Mouse (Mus musculus) CH12.LX (cell line): ENCODE measurements at regions not wholly inside any gene's neighbourhood (a gene's known extent, or its start where the extent isn't known, plus 50 kb on each side); places are given as distances from the start of the nearest gene placed in this dataset.

Experiments
- DNase-seq: peaks from one replicate; pipeline ENCODE4 v3.0.0-alpha.2; 2013; ENCODE audit errors: extremely low read depth
- H3K27ac ChIP-seq: 2 replicates; pipeline ENCODE4 v1.5.1; 2012; ENCODE audit warnings: low read depth, mild to moderate bottlenecking, control low read depth, moderate library complexity; ENCODE audit not compliant: insufficient read depth
- H3K27me3 ChIP-seq: replicated peaks from 2 replicates; pipeline ENCODE3; 2012; ENCODE audit warnings: inconsistent platforms
- H3K36me3 ChIP-seq, 2 experiments: replicated peaks in 1 of 2; 2 replicates each; pipeline versions ENCODE3 to v1.6.1; 2012; ENCODE audit warnings: inconsistent platforms in 1 of 2, low read length in 1 of 2, mild to moderate bottlenecking in 1 of 2, mixed read lengths in 1 of 2, moderate library complexity in 1 of 2; ENCODE audit not compliant: control insufficient read depth in 1 of 2, insufficient read depth in 1 of 2
- H3K4me1 ChIP-seq, 2 experiments: 2 replicates each; pipeline ENCODE4 v1.6.1; 2012; ENCODE audit warnings: inconsistent platforms in 1 of 2, moderate library complexity in 1 of 2; ENCODE audit not compliant: insufficient read depth in 2 of 2, control insufficient read depth in 1 of 2
- H3K4me2 ChIP-seq: 2 replicates; pipeline ENCODE4 v1.6.1; 2012; ENCODE audit warnings: low read depth, mild to moderate bottlenecking, control low read depth; ENCODE audit not compliant: poor library complexity, insufficient read depth, severe bottlenecking
- H3K4me3 ChIP-seq, 3 experiments: fragments of 150-350 bp in 1 of 3; sonication (generic) in 1 of 3; replicated peaks in 1 of 3; 2 replicates each; pipeline versions ENCODE3 to v1.5.1; 2011 to 2012; ENCODE audit warnings: low read depth in 2 of 3, low read length in 2 of 3, mild to moderate bottlenecking in 2 of 3, moderate library complexity in 2 of 3, control low read depth in 1 of 3, improper control_type of control experiment in 1 of 3, inconsistent platforms in 1 of 3, mixed read lengths in 1 of 3; ENCODE audit not compliant: poor library complexity in 1 of 3
- H3K79me2 ChIP-seq: replicated peaks from 2 replicates; pipeline ENCODE4 v1.6.1; 2012; ENCODE audit warnings: mild to moderate bottlenecking, moderate library complexity; ENCODE audit not compliant: control insufficient read depth, poor library complexity, insufficient read depth, severe bottlenecking; ENCODE audit errors: extremely low read depth
- H3K9ac ChIP-seq: 2 replicates; pipeline ENCODE4 v1.6.1; 2012; ENCODE audit warnings: low read depth, mild to moderate bottlenecking, control low read depth, moderate library complexity; ENCODE audit not compliant: insufficient read depth
- H3K9me3 ChIP-seq: replicated peaks from 2 replicates; pipeline ENCODE3; 2012; ENCODE audit warnings: low read length, inconsistent platforms, mixed read lengths
- CHD2 ChIP-seq: IDR thresholded peaks from 2 replicates; pipeline ENCODE4 v1.6.1; 2011; ENCODE audit warnings: low read length, improper control_type of control experiment
- CTCF ChIP-seq, 2 experiments: IDR thresholded peaks in 1 of 2; conservative IDR thresholded peaks in 1 of 2; 2 replicates each; pipeline ENCODE4 v1.5.1; 2011 to 2012; ENCODE audit warnings: low read depth in 2 of 2, low read length in 2 of 2, improper control_type of control experiment in 1 of 2, inconsistent platforms in 1 of 2, mild to moderate bottlenecking in 1 of 2, moderate library complexity in 1 of 2
- E2F4 ChIP-seq: IDR thresholded peaks from 2 replicates; pipeline ENCODE4 v1.6.1; 2011; ENCODE audit warnings: low read depth, low read length, improper control_type of control experiment; ENCODE audit not compliant: insufficient replicate concordance
- ELF1 ChIP-seq: IDR thresholded peaks from 2 replicates; pipeline ENCODE4 v1.6.1; 2014; ENCODE audit warnings: low read depth, mild to moderate bottlenecking, inconsistent platforms, low read length, improper control_type of control experiment
- ETS1 ChIP-seq: conservative IDR thresholded peaks from 2 replicates; pipeline ENCODE4 v1.6.1; 2012; ENCODE audit warnings: low read depth, mild to moderate bottlenecking, inconsistent platforms, low read length, improper control_type of control experiment, moderate library complexity
- JUN ChIP-seq: IDR thresholded peaks from 2 replicates; pipeline ENCODE4 v1.6.1; 2011; ENCODE audit warnings: low read depth, mild to moderate bottlenecking, low read length, improper control_type of control experiment, moderate library complexity; ENCODE audit not compliant: insufficient read depth
- MAFK ChIP-seq: IDR thresholded peaks from 2 replicates; pipeline ENCODE4 v1.6.1; 2011; ENCODE audit warnings: low read length, improper control_type of control experiment; ENCODE audit not compliant: insufficient replicate concordance
- MAZ ChIP-seq: IDR thresholded peaks from 2 replicates; pipeline ENCODE4 v1.6.1; 2012; ENCODE audit warnings: low read depth, mild to moderate bottlenecking, inconsistent platforms, low read length, improper control_type of control experiment, moderate library complexity
- MEF2A ChIP-seq: IDR thresholded peaks from 2 replicates; pipeline ENCODE4 v1.6.1; 2014; ENCODE audit warnings: low read depth, mild to moderate bottlenecking, inconsistent platforms, low read length, improper control_type of control experiment, borderline replicate concordance
- NELFE ChIP-seq: IDR thresholded peaks from 2 replicates; pipeline ENCODE4 v1.6.1; 2011; ENCODE audit warnings: low read depth, low read length, improper control_type of control experiment
- PAX5 ChIP-seq: IDR thresholded peaks from 2 replicates; pipeline ENCODE4 v1.6.1; 2012; ENCODE audit warnings: low read length, inconsistent platforms, mixed read lengths
- POLR2A ChIP-seq: IDR thresholded peaks from 2 replicates; pipeline ENCODE4 v1.6.1; 2011; ENCODE audit warnings: low read depth, mild to moderate bottlenecking, improper control_type of control experiment, low read length
- POLR2AphosphoS2 ChIP-seq: IDR thresholded peaks from 2 replicates; pipeline ENCODE4 v1.6.1; 2011; ENCODE audit warnings: low read depth, low read length, improper control_type of control experiment
- RCOR1 ChIP-seq: conservative IDR thresholded peaks from 2 replicates; pipeline ENCODE4 v1.6.1; 2012; ENCODE audit warnings: low read depth, mild to moderate bottlenecking, inconsistent platforms, low read length, improper control_type of control experiment
- SIN3A ChIP-seq: IDR thresholded peaks from 2 replicates; pipeline ENCODE4 v1.6.1; 2012; ENCODE audit warnings: low read length, improper control_type of control experiment, inconsistent platforms
- TBP ChIP-seq: conservative IDR thresholded peaks from 2 replicates; pipeline ENCODE4 v1.6.1; 2011; ENCODE audit warnings: low read depth, low read length, improper control_type of control experiment
- TCF12 ChIP-seq: IDR thresholded peaks from 2 replicates; pipeline ENCODE4 v1.6.1; 2014; ENCODE audit warnings: low read depth, mild to moderate bottlenecking, inconsistent platforms, low read length, improper control_type of control experiment
- USF2 ChIP-seq: conservative IDR thresholded peaks from 2 replicates; pipeline ENCODE4 v1.6.1; 2011; ENCODE audit warnings: low read depth, low read length, improper control_type of control experiment
- ZKSCAN1 ChIP-seq: IDR thresholded peaks from 2 replicates; pipeline ENCODE4 v1.6.1; 2012; ENCODE audit warnings: low read depth, inconsistent platforms, low read length, improper control_type of control experiment, borderline replicate concordance
- ZMIZ1 ChIP-seq: IDR thresholded peaks from 2 replicates; pipeline ENCODE4 v1.6.1; 2012; ENCODE audit warnings: low read depth, mild to moderate bottlenecking, inconsistent platforms, low read length, improper control_type of control experiment
- ZNF384 ChIP-seq: IDR thresholded peaks from 2 replicates; pipeline ENCODE4 v1.6.1; 2012; ENCODE audit warnings: low read depth, low read length, improper control_type of control experiment, inconsistent platforms
- dilution Hi-C: fragments of 300-500 bp; cut with MboI; formaldehyde crosslinking; loops from 2 replicates; pipeline ENCODE4 v1.14.3; 2020; ENCODE audit warnings: low sequenced_read_pairs; ENCODE audit not compliant: extremely low pct_unique_long_range_greater_than_20kb, extremely low pct_ligation_motif_present
- in situ Hi-C: fragments of 300-500 bp; cut with MboI; formaldehyde crosslinking; loops from 3 replicates; pipeline ENCODE4 v1.14.3; 2019; ENCODE audit warnings: low sequenced_read_pairs, low pct_ligation_motif_present, low pct_unique_long_range_greater_than_20kb, mixed read lengths

- Histone ChIP-seq H3K4me2 (no peak overlapping the region), H3K27me3 (no peaks in the 10 kb centered on the region), H3K27ac (no peak overlapping the region), H3K36me3 (no peaks in the 10 kb centered on the region), H3K4me1 (peaks cover 0 to 8% of the 10 kb centered on the region in 2 experiments; a peak in 2 of 4 replicates), H3K9ac (no peak overlapping the region), H3K79me2 (no peaks in the 10 kb centered on the region), H3K9me3 (no peaks in the 10 kb centered on the region), H3K4me3 (no peak overlapping the region)
- in situ Hi-C loops (loop anchor here (5.0 kb wide), 1 partner anchor 33 kb away; no protein-coding TSS in a partner anchor), dilution Hi-C loops (no loop called here)
- TF ChIP-seq JUN (no peak), POLR2AphosphoS2 (no peak), CHD2 (no peak), TBP (no peak), ZNF384 (no peak), ETS1 (no peak), TCF12 (no peak), ZKSCAN1 (no peak), E2F4 (no peak), CTCF (conservative IDR thresholded peaks at IDR 0.05 in 1 of 2, IDR thresholded peaks at IDR 0.05 in 1 of 2; ENCODE audit: low read depth in 2 of 2, low read length in 2 of 2) (no peak), ZMIZ1 (no peak), MAFK (no peak), MAZ (no peak)
- no peak for DNase-seq
Observed at GRCm38 (mm10) chr7:64024253-64024652, 85.5 kb upstream of the Klf13 start.

GRCm38 (mm10) chr7:64022711-64023468, 84.2 kb upstream of the Klf13 start:
- H3K36me3 ChIP-seq, result no peaks in the 10 kb centered on the region
- H3K4me1 ChIP-seq, result peaks cover 0 to 8% of the 10 kb centered on the region in 2 experiments; a peak in 2 of 4 replicates
- dilution Hi-C loops, result no loop called here
- no peak overlapping the region for H3K27ac ChIP-seq
- H3K27me3 ChIP-seq, result no peaks in the 10 kb centered on the region
- H3K9ac ChIP-seq, result no peak overlapping the region
- in situ Hi-C loops, result loop anchor here (5.0 kb wide), 1 partner anchor 34 kb away; no protein-coding TSS in a partner anchor
- H3K9me3 ChIP-seq, result no peaks in the 10 kb centered on the region
- no peaks in the 10 kb centered on the region for H3K79me2 ChIP-seq
- H3K4me2 ChIP-seq, result no peak overlapping the region
- no peak for DNase-seq
- TF ChIP-seq NELFE, result no peak
- no peak for TF ChIP-seq ZNF384
- TF ChIP-seq POLR2A, result no peak
- TF ChIP-seq RCOR1, result no peak
- TF ChIP-seq ELF1, result no peak
- no peak for TF ChIP-seq TCF12
- TF ChIP-seq SIN3A, result no peak
- no peak for TF ChIP-seq PAX5
- no peak for TF ChIP-seq E2F4
- no peak for TF ChIP-seq MEF2A
- no peak for TF ChIP-seq JUN
- no peak for TF ChIP-seq USF2
- TF ChIP-seq, all 38 proteins: peak for 0
- H3K4me3 ChIP-seq, result no peak overlapping the region
